Mouse (Mus musculus) limb, embryonic 12.5 days (tissue): ENCODE data around the gene 4930451I11Rik. TPM values are rescaled to one million over a fixed set of nuclear protein-coding genes. Genes with fewer than 3 reads are reported as not detected.

Experiments
- ATAC-seq: fragments of 200-750 bp; cut with Nextera tagmentation; 2 replicates; pipeline ENCODE4 v1.8.0; 2017; ENCODE audit warnings: low read depth, moderate TSS enrichment; ENCODE audit not compliant: insufficient number of reproducible peaks, insufficient read depth, low FRiP score, low TSS enrichment
- H3K27ac ChIP-seq: fragments of 300-500 bp; sonication (generic); 2 replicates; pipeline ENCODE4 v1.5.1; 2016; ENCODE audit warnings: mild to moderate bottlenecking, moderate library complexity
- H3K27me3 ChIP-seq: fragments of 300-500 bp; sonication (generic); 2 replicates; pipeline ENCODE4 v1.6.1; 2016; ENCODE audit warnings: mild to moderate bottlenecking, moderate library complexity
- H3K36me3 ChIP-seq: fragments of 300-500 bp; sonication (generic); 2 replicates; pipeline ENCODE4 v1.6.1; 2016; ENCODE audit warnings: mild to moderate bottlenecking, moderate library complexity
- H3K4me1 ChIP-seq: fragments of 300-500 bp; sonication (generic); replicated peaks from 2 replicates; pipeline ENCODE4 v1.6.1; 2016
- H3K4me2 ChIP-seq: fragments of 300-500 bp; sonication (generic); 2 replicates; pipeline ENCODE4 v1.6.1; 2016; ENCODE audit warnings: mild to moderate bottlenecking, moderate library complexity
- H3K4me3 ChIP-seq: fragments of 300-500 bp; sonication (generic); replicated peaks from 2 replicates; pipeline ENCODE4 v1.5.1; 2016; ENCODE audit warnings: mild to moderate bottlenecking
- H3K9ac ChIP-seq: fragments of 300-500 bp; sonication (generic); replicated peaks from 2 replicates; pipeline ENCODE4 v1.6.1; 2016; ENCODE audit warnings: mild to moderate bottlenecking, moderate library complexity
- H3K9me3 ChIP-seq: fragments of 300-500 bp; sonication (generic); 2 replicates; pipeline ENCODE4 v1.6.1; 2016; ENCODE audit warnings: mild to moderate bottlenecking, moderate library complexity
- WGBS: fragments of 180-500 bp; shearing (Covaris S2); methylation state at CpG from one replicate; pipeline ENCODE4 v1.1.7; 2016; 5-methylcytosine and 5-hydroxymethylcytosine counted together
- polyA plus RNA-seq: library from polyadenylated mRNA; unstranded; fragments of >200 nt; fragmentation: Nextera tagmentation; extraction: Ambion mirVana; gene quantifications from 2 replicates; pipeline ENCODE4 v1.2.1, GENCODE M21; 2016

4930451I11Rik gene
- polyA plus RNA-seq, 1 experiment from 2014 or later, result not detected

DNA sequence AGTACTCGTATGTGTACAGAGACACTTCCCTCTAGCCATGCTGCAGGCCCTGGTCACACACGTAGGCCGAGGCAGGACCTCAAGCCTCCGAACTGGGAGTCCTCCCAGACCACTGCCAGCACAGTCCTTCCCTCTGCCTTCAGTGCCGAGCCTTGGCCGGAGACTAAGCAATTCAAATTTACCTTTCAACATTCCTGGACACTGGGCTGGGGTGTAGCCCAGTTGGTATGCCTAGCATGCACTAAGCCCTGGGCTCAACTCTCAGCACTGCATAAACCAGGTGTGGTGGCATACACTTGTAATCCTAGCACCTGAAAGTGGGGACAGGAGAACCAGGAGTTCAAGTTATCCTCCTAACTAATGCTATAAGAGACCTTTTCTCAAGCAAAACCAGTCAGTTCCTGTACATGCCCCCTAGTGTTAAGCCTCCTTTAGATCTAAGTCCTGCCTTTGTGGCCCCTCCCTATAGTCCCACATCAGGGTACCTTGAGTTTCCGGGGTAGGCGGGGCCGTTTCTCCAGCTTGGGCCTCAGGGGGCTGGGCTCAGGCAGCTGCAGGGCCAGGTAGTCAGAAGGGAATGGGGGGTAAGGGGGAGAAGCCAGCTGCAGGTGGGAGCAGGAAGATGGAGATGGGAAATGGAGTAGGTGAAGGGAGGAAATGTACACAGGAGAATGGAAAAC, 25.4 kb upstream of the 4930451I11Rik start:
- H3K27me3 ChIP-seq, result no peaks in the 10 kb centered on the region
- 75% methylated on average over 9 of the region's 9 CpGs for WGBS
- ATAC-seq, result no peak
- H3K4me2 ChIP-seq, result no peak overlapping the region
- no peak overlapping the region for H3K27ac ChIP-seq
- H3K36me3 ChIP-seq, result peaks cover 88% of the 10 kb centered on the region
- 0 out of 2 replicates have a peak overlapping the region, but pooled peaks have one; percentile 34 for H3K9ac ChIP-seq
- H3K4me1 ChIP-seq, result peaks cover 9% of the 10 kb centered on the region
- H3K9me3 ChIP-seq, result no peaks in the 10 kb centered on the region
- no peak overlapping the region for H3K4me3 ChIP-seq

DNA sequence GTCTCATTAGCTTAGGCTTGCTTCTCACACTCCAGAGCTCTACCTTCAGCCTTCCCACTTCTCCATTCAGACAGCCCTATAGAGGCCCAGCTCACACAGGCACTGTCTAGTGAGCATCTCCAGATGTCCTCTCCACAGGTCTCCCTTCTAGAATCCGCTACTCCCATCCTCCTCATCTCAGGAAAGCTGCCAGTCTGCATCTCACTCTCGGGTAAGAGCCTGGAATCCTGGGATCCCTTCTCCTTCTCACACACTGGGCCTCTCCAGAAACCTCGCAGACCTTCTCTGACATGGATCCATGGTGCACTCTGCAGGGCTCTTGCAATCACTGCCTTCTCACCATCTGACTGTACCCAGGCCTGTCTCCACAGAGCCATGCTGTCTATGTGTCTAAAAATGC, 24.2 kb upstream of the 4930451I11Rik start:
- H3K27ac ChIP-seq, result no peak overlapping the region
- H3K36me3 ChIP-seq, result peaks cover 95% of the 10 kb centered on the region
- 83% methylated on average over 3 of the region's 3 CpGs for WGBS
- H3K4me3 ChIP-seq, result no peak overlapping the region
- no peak overlapping the region for H3K4me2 ChIP-seq
- H3K9me3 ChIP-seq, result no peaks in the 10 kb centered on the region
- no peak overlapping the region for H3K9ac ChIP-seq
- ATAC-seq, result no peak
- peaks cover 2% of the 10 kb centered on the region; the same call in 1 of the 2 replicates for H3K4me1 ChIP-seq
- H3K27me3 ChIP-seq, result peaks cover 6% of the 10 kb centered on the region; the same call in 1 of the 2 replicates

DNA sequence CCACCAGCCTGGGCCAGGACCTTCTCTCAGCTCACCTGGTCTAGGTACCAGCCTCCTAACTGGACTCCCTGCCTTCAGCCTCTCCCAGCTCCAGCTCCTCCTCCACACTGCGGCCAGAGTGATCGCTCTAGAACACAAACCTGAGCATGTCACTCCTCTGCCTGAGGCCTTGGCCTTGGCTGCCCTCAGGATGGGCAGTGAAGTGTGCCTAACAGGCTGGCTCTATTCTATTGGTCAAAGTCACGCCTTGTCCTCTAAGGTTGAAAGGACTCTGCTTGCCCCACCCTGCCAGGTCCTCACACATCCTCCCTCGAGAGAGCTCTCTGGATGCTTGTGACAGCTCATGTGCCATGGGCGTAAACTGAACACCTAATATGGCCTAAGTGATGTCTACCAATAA, 22.0 kb upstream of the 4930451I11Rik start:
- H3K9ac ChIP-seq, result no peak overlapping the region
- no peak for ATAC-seq
- peaks cover 28% of the 10 kb centered on the region for H3K27me3 ChIP-seq
- no peak overlapping the region for H3K27ac ChIP-seq
- H3K36me3 ChIP-seq, result peaks cover 73% of the 10 kb centered on the region
- H3K4me1 ChIP-seq, result peaks cover 5% of the 10 kb centered on the region
- 85% methylated on average over 5 of the region's 5 CpGs for WGBS
- no peak overlapping the region for H3K4me2 ChIP-seq
- H3K4me3 ChIP-seq, result no peak overlapping the region
- H3K9me3 ChIP-seq, result no peaks in the 10 kb centered on the region

DNA sequence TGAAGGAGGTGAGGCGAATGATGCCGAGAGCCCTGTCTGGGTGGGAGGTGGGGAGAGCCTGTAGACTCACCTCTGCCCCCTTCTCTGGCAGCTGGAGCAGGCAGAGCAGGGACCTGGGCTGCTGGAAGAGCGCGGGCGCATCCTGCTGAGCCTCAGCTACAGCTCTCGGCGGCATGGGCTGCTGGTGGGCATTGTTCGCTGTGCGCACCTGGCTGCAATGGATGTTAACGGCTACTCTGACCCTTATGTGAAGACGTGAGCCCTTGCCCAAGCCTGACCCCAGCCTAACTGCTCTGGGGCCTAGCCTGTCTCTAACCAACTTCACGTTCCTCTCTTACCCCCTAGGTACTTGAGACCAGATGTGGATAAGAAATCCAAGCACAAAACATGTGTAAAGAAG, 19.8 kb upstream of the 4930451I11Rik start:
- H3K9ac ChIP-seq, result no peak overlapping the region
- no peaks in the 10 kb centered on the region for H3K9me3 ChIP-seq
- ATAC-seq, result no peak
- no peak overlapping the region for H3K4me2 ChIP-seq
- peaks cover 14% of the 10 kb centered on the region for H3K4me1 ChIP-seq
- H3K27ac ChIP-seq, result no peak overlapping the region
- H3K36me3 ChIP-seq, result peaks cover 51% of the 10 kb centered on the region
- H3K27me3 ChIP-seq, result peaks cover 48% of the 10 kb centered on the region
- 40% methylated on average over 12 of the region's 12 CpGs for WGBS
- no peak overlapping the region for H3K4me3 ChIP-seq

DNA sequence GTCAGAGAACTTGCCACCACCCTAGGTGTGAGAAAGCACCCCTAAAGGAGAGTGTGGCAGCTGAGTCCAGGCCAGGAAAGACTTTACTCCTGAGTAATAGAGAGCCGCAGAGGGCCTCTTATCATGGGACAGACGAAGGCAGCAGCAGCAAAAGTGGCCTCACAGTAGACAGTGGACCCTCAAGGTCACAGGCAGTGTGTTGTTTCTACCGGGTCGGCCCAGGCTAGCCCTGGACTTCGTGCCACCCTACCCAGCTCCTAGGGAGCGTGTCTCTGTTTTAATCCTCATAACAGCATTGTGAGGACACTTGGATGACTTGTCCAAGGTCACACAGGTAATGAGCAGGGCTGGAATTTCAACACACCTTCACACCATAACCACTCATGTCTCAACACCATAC, 18.7 kb upstream of the 4930451I11Rik start:
- Histone ChIP-seq H3K36me3 (peaks cover 40% of the 10 kb centered on the region), H3K27me3 (peaks cover 48% of the 10 kb centered on the region), H3K27ac (no peak overlapping the region), H3K9ac (no peak overlapping the region), H3K4me1 (peaks cover 14% of the 10 kb centered on the region), H3K9me3 (no peaks in the 10 kb centered on the region), H3K4me2 (no peak overlapping the region), H3K4me3 (no peak overlapping the region)
- ATAC-seq, result no peak
- WGBS, result 88% methylated on average over 6 of the region's 6 CpGs

DNA sequence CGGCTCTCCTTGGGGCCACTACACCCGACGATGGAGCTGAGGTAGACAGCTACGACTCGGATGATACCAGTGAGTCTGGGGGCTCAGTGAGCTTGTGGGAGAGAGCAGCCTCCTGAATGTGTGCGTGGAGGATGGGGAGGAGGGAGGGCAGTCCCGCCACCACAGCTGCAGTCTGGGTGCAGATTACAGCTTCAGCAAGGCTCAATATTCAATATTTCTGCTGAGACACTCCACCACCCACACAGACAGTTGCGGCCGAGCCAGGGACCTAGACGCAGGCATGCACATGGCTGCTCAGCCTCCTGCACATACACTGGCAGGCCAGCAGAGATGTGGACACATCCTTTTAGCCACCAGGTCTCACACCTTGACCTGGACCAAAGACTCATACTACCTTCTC, 17.4 kb upstream of the 4930451I11Rik start:
- Histone ChIP-seq H3K27me3 (peaks cover 48% of the 10 kb centered on the region), H3K4me1 (peaks cover 14% of the 10 kb centered on the region), H3K27ac (no peak overlapping the region), H3K9ac (peak overlapping the region; percentile 42), H3K36me3 (peaks cover 27% of the 10 kb centered on the region), H3K9me3 (no peaks in the 10 kb centered on the region), H3K4me3 (peak overlapping the region; percentile 53), H3K4me2 (peak overlapping the region; percentile 97)
- no peak for ATAC-seq
- 24% methylated on average over 10 of the region's 10 CpGs for WGBS

DNA sequence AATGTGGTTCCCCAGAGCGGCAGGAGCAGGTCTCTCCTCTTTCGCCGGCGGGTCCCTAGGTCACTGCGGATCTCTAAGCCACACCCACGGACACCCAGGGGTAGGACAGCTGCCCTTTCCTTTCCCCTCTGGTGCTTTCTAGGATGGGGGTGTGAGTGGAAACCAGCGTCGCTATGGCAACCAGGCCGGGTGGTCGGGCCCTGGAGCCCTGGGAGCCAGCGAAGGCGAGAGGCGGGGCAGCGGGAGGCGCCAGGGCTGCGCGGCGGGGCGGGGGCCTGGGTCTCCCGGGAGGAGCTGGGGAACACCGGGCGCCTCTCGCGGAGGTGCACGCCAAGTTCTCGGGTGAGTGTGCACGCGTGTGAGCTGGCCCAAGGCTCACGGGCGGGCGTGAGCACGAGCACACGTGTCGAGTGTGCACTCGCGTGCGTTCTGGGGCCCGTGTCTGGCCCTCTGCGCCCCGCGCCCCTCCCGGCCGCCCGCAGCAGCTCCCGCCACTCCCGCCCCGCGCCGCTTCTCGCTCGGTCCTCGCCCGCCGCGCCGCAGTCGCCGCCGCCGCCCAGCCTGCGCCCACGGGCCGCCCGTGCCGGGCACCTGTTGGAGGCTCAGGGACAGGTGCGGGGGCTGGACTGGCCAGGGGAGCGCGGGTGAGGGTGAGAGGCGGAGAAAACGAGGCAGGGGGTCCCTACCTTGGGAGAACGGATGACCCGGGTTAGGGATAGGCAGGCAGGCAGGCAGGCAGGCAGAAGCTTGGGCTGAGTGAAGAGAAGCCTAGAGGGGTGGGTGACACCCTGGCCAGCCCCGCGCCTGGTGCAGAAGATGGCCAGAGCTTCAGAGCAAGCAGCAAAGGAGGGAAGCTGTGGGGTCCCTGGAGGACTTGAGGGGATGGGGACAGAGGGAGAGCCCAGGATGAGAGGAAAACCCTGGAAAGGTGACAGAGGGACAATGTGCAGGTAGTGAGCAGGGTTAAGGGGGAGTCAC, 16.3 kb upstream of the 4930451I11Rik start:
- peaks cover 14% of the 10 kb centered on the region for H3K4me1 ChIP-seq
- H3K4me2 ChIP-seq, result peak overlapping the region; percentile 97
- WGBS, result under 1% methylated on average over 74 of the region's 74 CpGs
- H3K27ac ChIP-seq, result no peak overlapping the region
- peak overlapping the region; percentile 55 for H3K9ac ChIP-seq
- peaks cover 16% of the 10 kb centered on the region for H3K36me3 ChIP-seq
- H3K9me3 ChIP-seq, result no peaks in the 10 kb centered on the region
- H3K4me3 ChIP-seq, result peak overlapping the region; percentile 53
- peaks cover 48% of the 10 kb centered on the region for H3K27me3 ChIP-seq
- ATAC-seq, result no peak

- 25% methylated on average over 4 of the region's 4 CpGs for WGBS
- no peak within 1 kb of the TSS for H3K27ac ChIP-seq
Observed at GRCm38 (mm10) chr7:126847116-126847420, 15.6 kb upstream of the 4930451I11Rik start, which contains the start of gene Doc2a. Gene Doc2a (plus strand): TSS chr7:126847416.

DNA sequence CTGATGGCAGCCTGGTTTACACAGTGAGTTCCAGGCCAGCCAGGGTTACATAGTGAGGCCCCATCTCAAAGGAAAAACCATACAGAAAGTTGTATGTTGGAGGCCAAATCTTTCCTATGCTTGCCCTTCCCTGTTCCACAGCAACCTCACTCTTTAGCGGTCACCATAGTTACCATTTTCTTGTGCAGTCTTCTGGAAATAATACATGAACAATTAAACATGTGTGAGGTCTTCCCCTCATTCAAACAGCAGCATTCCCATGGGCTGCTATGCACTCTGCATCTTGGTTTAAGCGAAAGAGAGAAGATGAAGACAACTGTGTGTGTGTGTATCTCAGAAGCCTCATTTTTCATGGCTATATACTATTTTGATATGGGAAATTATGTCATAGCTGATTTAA, 14.1 kb upstream of the 4930451I11Rik start:
- Histone ChIP-seq H3K4me1 (peaks cover 14% of the 10 kb centered on the region), H3K27ac (no peak overlapping the region), H3K27me3 (peaks cover 40% of the 10 kb centered on the region), H3K4me3 (no peak overlapping the region), H3K9ac (no peak overlapping the region), H3K36me3 (no peaks in the 10 kb centered on the region), H3K4me2 (no peak overlapping the region), H3K9me3 (0 out of 2 replicates have a peak, but pooled peaks cover 5% of the 10 kb centered on the region)
- ATAC-seq, result no peak
- 87% methylated on average over 2 of the region's 2 CpGs for WGBS

More at GRCm38 (mm10) chr7:126847116-126847420, 15.6 kb upstream of the 4930451I11Rik start, which contains the start of gene Doc2a:
- Histone ChIP-seq H3K9ac (peak within 1 kb of the TSS; percentile 55), H3K4me1 (peaks cover 14% of the 10 kb centered on the region), H3K36me3 (peaks cover 9% of the 10 kb centered on the region), H3K9me3 (no peaks in the 10 kb centered on the region), H3K4me3 (peak within 1 kb of the TSS; percentile 53), H3K4me2 (peak within 1 kb of the TSS; percentile 97), H3K27me3 (peaks cover 48% of the 10 kb centered on the region)
- ATAC-seq, result no peak

DNA sequence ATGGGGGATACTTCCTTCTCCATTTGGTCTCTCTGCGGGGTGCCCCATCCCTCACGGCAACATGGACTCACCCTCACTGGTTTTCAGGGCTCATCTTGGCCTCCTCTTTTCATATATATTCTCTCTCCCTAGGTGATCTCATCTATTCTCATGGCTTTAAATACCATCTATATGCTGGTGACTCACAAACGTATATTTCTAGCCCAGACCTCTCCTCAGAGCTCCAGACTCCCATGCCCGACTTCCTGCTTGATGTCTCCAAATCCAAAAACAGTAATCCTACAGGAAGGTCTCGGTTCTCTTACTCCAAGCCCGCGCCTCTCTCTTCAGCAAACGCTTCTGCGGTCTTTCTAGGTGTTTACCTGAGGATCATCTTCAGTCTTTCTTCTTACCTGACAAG, 11.8 kb upstream of the 4930451I11Rik start:
- 0 out of 2 replicates have a peak, but pooled peaks cover 5% of the 10 kb centered on the region for H3K9me3 ChIP-seq
- no peak overlapping the region for H3K27ac ChIP-seq
- no peak for ATAC-seq
- no peak overlapping the region for H3K4me2 ChIP-seq
- peaks cover 7% of the 10 kb centered on the region for H3K4me1 ChIP-seq
- 82% methylated on average over 9 of the region's 9 CpGs for WGBS
- no peak overlapping the region for H3K9ac ChIP-seq
- no peaks in the 10 kb centered on the region for H3K36me3 ChIP-seq
- H3K27me3 ChIP-seq, result peaks cover 18% of the 10 kb centered on the region
- no peak overlapping the region for H3K4me3 ChIP-seq

- Histone ChIP-seq H3K4me1 (peaks cover 11% of the 10 kb centered on the region), H3K9ac (no peak overlapping the region), H3K4me2 (no peak overlapping the region), H3K9me3 (no peaks in the 10 kb centered on the region), H3K27me3 (peaks cover 30% of the 10 kb centered on the region), H3K4me3 (no peak overlapping the region), H3K36me3 (no peaks in the 10 kb centered on the region), H3K27ac (no peak overlapping the region)
- ATAC-seq, result no peak
- WGBS, result 95% methylated on average over 1 of the region's 1 CpGs
Observed at GRCm38 (mm10) chr7:126833294-126833693, 1.9 kb upstream of the 4930451I11Rik start.
